ENCODE assay signal across 8 mouse cellular contexts in the genomic region with DNA sequence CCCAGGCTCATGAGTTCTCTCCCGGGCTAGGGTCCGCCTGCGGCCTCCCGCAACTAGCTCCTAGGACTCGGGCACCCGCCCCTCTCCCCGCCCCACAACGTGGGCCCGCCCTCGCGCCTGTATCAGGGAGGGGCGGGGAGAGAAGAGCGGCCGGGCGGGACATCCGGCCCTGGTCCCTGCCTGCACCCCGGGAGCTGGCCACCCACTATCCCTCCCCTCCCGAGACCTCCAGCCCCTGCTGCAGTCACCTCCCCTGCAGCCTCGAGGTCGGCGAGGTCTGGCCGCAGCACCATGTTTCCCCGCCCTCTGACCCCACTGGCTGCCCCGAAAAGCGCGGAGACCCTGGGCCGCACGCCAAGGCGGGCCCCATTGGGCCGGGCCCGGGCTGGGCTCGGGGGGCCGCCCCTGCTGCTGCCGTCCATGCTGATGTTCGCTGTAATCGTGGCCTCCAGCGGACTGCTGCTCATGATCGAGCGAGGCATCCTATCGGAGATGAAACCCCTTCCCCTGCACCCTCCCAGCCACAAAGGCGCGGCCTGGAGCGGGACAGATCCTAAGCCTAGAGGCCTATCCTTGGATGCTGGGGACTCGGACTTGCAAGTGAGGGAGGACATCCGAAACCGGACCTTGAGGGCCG. TPM values are rescaled to one million over a fixed set of nuclear protein-coding genes. Genes with fewer than 3 reads are reported as not detected.
A peak's percentile ranks its signal among the peaks of the same experiment; 100 is the strongest.
DNase-seq lines count a peak whose midpoint lies in the region; ATAC-seq and TF ChIP-seq lines count a peak whose summit lies in the region.

Gene Chst14 (plus strand): TSS at position 136 of the 637 bp plus-strand sequence.

- peak within 1 kb of the TSS; percentile 84 for H3K4me2 ChIP-seq in forebrain, embryonic 13.5 days

- CTCF ChIA-PET in Patski (lab: Charles Lee), result no interaction called here

- H3K27me3 ChIP-seq in Patski, result no peaks in the 10 kb centered on the region
- H3K27me3 ChIP-seq in forebrain, embryonic 13.5 days, result no peaks in the 10 kb centered on the region; the same call in 1 of the 2 replicates

- peak; percentile 82 for ATAC-seq in Patski
- peak; percentile 89 for ATAC-seq in forebrain, embryonic 13.5 days

- no peaks in the 10 kb centered on the region for H3K9me3 ChIP-seq in forebrain, embryonic 13.5 days (replicated peaks)

- POLR2A ChIA-PET in Patski (lab: Charles Lee), result interaction anchor here (1.1 kb wide), 1 partner anchor 24 kb away, joined by 3 read pairs; no protein-coding TSS in a partner anchor

- peaks cover 36% of the 10 kb centered on the region for H3K4me1 ChIP-seq in forebrain, embryonic 13.5 days

- no peak for DNase-seq in Patski (ENCODE audit: low read depth, low spot score)
- DNase-seq in cerebellum, adult 11 months, result peak; percentile 58
- peak; percentile 73 for DNase-seq in heart, postnatal 25 days (ENCODE audit: low spot score)
- DNase-seq in kidney, postnatal 4 days, result peak; percentile 84 to 90
- DNase-seq in lung, postnatal 4 days, result peak; percentile 84 to 91
- DNase-seq in retina, embryonic 14.5 days (ENCODE audit: low spot score), result peak; percentile 73
- DNase-seq in urinary bladder, postnatal 14 days (ENCODE audit: low spot score), result peak; percentile 77

- no peak within 1 kb of the TSS for H3K27ac ChIP-seq in forebrain, embryonic 13.5 days

- peaks cover 33% of the 10 kb centered on the region for H3K36me3 ChIP-seq in forebrain, embryonic 13.5 days (ENCODE audit: poor library complexity, severe bottlenecking)

- peak within 1 kb of the TSS; percentile 54 for H3K4me3 ChIP-seq in forebrain, embryonic 13.5 days

- no peak for TF ChIP-seq CTCF in Patski (IDR thresholded peaks at IDR 0.05)

- in situ Hi-C loops in Patski (cut with MboI; ENCODE audit: low pct_unique_long_range_greater_than_20kb), result no loop called here

- WGBS in forebrain, embryonic 13.5 days, result under 1% methylated on average over 39 of the region's 47 CpGs

- H3K9ac ChIP-seq in forebrain, embryonic 13.5 days, result peak within 1 kb of the TSS; percentile 82

- intact Hi-C loops in heart, postnatal 25 days (cut with DNase I), result no loop called here

RNA-seq across cellular contexts. Expression of gene Chst14, which starts in this region (rescaled TPM):
- polyA plus RNA-seq in Patski (2021), result 32.3 TPM
- polyA plus RNA-seq in forebrain, embryonic 13.5 days (2015; fragmentation: Nextera tagmentation; extraction: Ambion mirVana), result 5.9 and 6.9 TPM in 2 replicates
- total RNA-seq in heart, postnatal 25 days (2021), result 1 to 10 TPM; 9.3 to 9.8 TPM
